Mouse (Mus musculus) limb, embryonic 14.5 days (tissue): ENCODE measurements around the gene Tmem100. TPM values are rescaled to one million over a fixed set of nuclear protein-coding genes. Genes with fewer than 3 reads are reported as not detected.

Source experiments
- ATAC-seq: fragments of 200-750 bp; cut with Nextera tagmentation; 2 replicates; pipeline ENCODE4 v1.8.0; 2017; ENCODE audit warnings: low read depth, moderate number of reproducible peaks, moderate TSS enrichment; ENCODE audit not compliant: low FRiP score
- DNase-seq: peaks from one replicate; pipeline ENCODE4 v3.0.0-alpha.2; 2015; ENCODE audit warnings: low spot score
- H3K27ac ChIP-seq: fragments of 300-500 bp; sonication (generic); replicated peaks from 2 replicates; pipeline ENCODE4 v1.5.1; 2014; ENCODE audit warnings: low read depth, mild to moderate bottlenecking, low read length, moderate library complexity, mixed read lengths
- H3K27me3 ChIP-seq: fragments of 300-500 bp; sonication (generic); 2 replicates; pipeline ENCODE4 v1.6.1; 2014; ENCODE audit warnings: low read length, mixed read lengths; ENCODE audit not compliant: control insufficient read depth, insufficient read depth
- H3K36me3 ChIP-seq: fragments of 300-500 bp; sonication (generic); 2 replicates; pipeline ENCODE4 v1.6.1; 2014; ENCODE audit warnings: mild to moderate bottlenecking, low read length, moderate library complexity, mixed read lengths; ENCODE audit not compliant: control insufficient read depth, insufficient read depth
- H3K4me1 ChIP-seq: fragments of 300-500 bp; sonication (generic); 2 replicates; pipeline ENCODE4 v1.6.1; 2014; ENCODE audit warnings: antibody characterized with exemption, low read length, mixed read lengths; ENCODE audit not compliant: control insufficient read depth, insufficient read depth
- H3K4me2 ChIP-seq: fragments of 300-500 bp; sonication (generic); replicated peaks from 2 replicates; pipeline ENCODE4 v1.6.1; 2014; ENCODE audit warnings: low read depth, mild to moderate bottlenecking, low read length, moderate library complexity; ENCODE audit not compliant: severe bottlenecking
- H3K4me3 ChIP-seq: fragments of 300-500 bp; sonication (generic); replicated peaks from 2 replicates; pipeline ENCODE4 v1.5.1; 2014; ENCODE audit warnings: low read length
- H3K9ac ChIP-seq: fragments of 300-500 bp; sonication (generic); 2 replicates; pipeline ENCODE4 v1.6.1; 2014; ENCODE audit warnings: mild to moderate bottlenecking, low read depth, low read length, moderate library complexity; ENCODE audit not compliant: severe bottlenecking
- H3K9me3 ChIP-seq: fragments of 300-500 bp; sonication (generic); 2 replicates; pipeline ENCODE4 v1.6.1; 2016; ENCODE audit warnings: low read length; ENCODE audit not compliant: control insufficient read depth
- POLR2A ChIP-seq: fragments of 200-500 bp; IDR thresholded peaks from 2 replicates; pipeline ENCODE4 v1.8.0; 2012; ENCODE audit warnings: inconsistent platforms, mild to moderate bottlenecking, moderate library complexity, borderline replicate concordance; ENCODE audit not compliant: insufficient read depth, insufficient read length; ENCODE audit errors: extremely low read depth
- WGBS: fragments of 180-500 bp; shearing (Covaris S2); extraction: QIAGEN DNeasy Blood & Tissue Kit; methylation state at CpG from one replicate; pipeline ENCODE4 v1.1.7; 2014; 5-methylcytosine and 5-hydroxymethylcytosine counted together
- polyA plus RNA-seq, 2 experiments: library from polyadenylated mRNA; depleted of rRNA in 1 of 2; stranded (reverse) in 1 of 2; unstranded in 1 of 2; fragments of >200 nt; fragmentation: Nextera tagmentation in 1 of 2; extraction: Ambion mirVana in 1 of 2; gene quantifications; 2 replicates each; pipeline versions ENCODE4 v1.2.1 to v1.2.3; 2012 to 2014

The Tmem100 gene
- polyA plus RNA-seq, 2 experiments = 16.4 to 23.9 TPM

- ATAC-seq (no peak), DNase-seq (no peak)
- Histone ChIP-seq H3K27me3 (no peaks in the 10 kb centered on the region), H3K36me3 (no peaks in the 10 kb centered on the region), H3K9ac (no peak overlapping the region), H3K27ac (no peak overlapping the region), H3K4me1 (0 out of 2 replicates have a peak, but pooled peaks cover 6% of the 10 kb centered on the region), H3K9me3 (no peaks in the 10 kb centered on the region), H3K4me3 (no peak overlapping the region), H3K4me2 (no peak overlapping the region)
- no peak for TF ChIP-seq POLR2A
- 88% methylated on average over 18 of the region's 18 CpGs for WGBS
Observed at GRCm38 (mm10) chr11:89998996-89999770, 31.0 kb upstream of the Tmem100 start.

- Histone ChIP-seq H3K36me3 (no peaks in the 10 kb centered on the region), H3K27ac (no peak overlapping the region), H3K4me3 (no peak overlapping the region), H3K9me3 (no peaks in the 10 kb centered on the region), H3K4me2 (no peak overlapping the region), H3K27me3 (no peaks in the 10 kb centered on the region), H3K9ac (no peak overlapping the region), H3K4me1 (0 out of 2 replicates have a peak, but pooled peaks cover 6% of the 10 kb centered on the region)
- no peak for TF ChIP-seq POLR2A
- ATAC-seq = no peak
- DNase-seq = no peak
- WGBS = 81% methylated on average over 4 of the region's 4 CpGs
Observed at GRCm38 (mm10) chr11:90000666-90001065, 29.5 kb upstream of the Tmem100 start.

DNA sequence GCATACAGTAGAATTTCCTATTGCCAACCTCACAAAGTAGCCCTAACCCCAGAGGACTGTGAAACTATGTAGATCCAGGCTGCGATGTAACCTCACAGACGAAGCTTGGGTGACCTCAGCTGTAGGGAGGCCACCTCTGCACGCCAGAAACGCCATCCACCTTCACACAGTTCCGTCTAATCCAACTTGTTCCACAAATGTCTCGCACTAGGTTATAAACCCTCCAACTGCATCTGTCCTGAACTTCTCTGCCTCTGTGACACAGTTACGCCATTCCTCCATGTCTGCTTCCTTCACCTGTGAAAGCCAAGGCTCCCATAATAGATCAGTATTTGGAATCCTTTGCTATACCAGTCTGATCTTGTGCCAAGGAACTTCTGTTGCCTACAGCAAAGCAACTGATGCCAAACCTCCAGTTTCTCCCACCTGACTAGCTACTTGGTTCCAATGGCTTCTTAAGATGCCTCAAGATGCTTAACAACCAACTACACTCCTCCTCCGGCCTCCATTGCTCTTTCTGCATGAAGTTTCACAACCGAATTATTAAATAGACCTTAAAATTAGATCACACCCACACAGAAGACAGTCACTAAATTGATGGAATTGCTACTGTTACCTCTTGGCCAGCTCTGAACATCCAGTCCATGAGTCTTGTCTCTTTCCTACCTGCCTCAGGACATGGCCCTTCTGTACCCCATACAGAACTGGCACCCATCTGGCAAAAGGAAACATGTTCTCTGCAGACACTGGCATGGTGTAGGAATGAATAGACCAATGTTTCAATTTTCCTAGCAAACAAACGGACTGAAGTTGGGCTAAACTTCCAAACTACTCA, 28.5 kb upstream of the Tmem100 start:
- peak overlapping the region; percentile 56; the same call in 1 of the 2 replicates for H3K4me3 ChIP-seq
- H3K9ac ChIP-seq = no peak overlapping the region
- no peaks in the 10 kb centered on the region for H3K27me3 ChIP-seq
- peak overlapping the region; percentile 72; the same call in 1 of the 2 replicates for H3K4me2 ChIP-seq
- TF ChIP-seq POLR2A = no peak
- 0 out of 2 replicates have a peak, but pooled peaks cover 6% of the 10 kb centered on the region for H3K4me1 ChIP-seq
- no peak for DNase-seq
- no peaks in the 10 kb centered on the region for H3K36me3 ChIP-seq
- no peaks in the 10 kb centered on the region for H3K9me3 ChIP-seq
- WGBS = 83% methylated on average over 10 of the region's 10 CpGs
- no peak for ATAC-seq
- no peak overlapping the region for H3K27ac ChIP-seq

DNA sequence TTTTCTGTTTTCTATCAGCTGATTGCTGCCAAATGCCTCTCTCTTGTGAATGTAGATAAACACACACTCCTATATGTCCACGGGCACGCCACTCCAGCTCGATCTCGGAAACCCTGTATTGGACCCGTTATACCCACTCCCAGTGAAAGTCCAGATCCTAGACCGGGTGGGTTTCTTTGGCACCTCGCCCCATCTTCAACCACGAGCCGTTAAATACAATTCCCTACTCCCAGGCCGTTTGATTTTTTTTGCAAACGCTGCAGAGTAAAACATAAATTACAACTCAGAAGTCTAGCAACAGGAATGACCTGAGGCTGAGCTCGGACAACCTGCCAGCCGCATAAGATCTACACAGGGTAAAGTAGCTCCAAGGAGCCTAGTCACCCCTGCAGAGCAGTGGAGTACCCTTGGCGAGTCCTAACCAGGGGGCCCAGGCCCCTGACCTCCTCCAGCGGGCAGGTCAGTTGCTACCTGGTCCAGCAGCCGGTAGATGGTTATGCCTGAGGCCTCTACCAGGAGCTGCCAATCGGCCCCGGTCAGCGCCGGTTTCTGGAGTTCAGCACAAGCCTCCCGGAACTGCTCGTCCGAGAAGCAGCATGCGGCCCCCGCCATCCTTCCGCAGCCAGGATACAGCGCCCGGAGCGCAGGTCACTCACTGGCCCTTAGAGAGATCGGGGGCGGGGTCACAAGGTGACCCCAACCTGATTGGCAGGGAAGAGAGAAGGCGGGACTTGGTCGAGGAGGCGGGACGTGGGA, 27.7 kb upstream of the Tmem100 start, which contains the start of gene Pctp:
Gene Pctp, minus strand, starts transcription at position 664 of the 756 bp plus-strand sequence.
- H3K27ac ChIP-seq = 0 out of 2 replicates have a peak within 1 kb of the TSS, but pooled peaks have one; percentile 8
- H3K4me3 ChIP-seq = peak within 1 kb of the TSS; percentile 56
- 12% methylated on average over 35 of the region's 35 CpGs for WGBS
- H3K36me3 ChIP-seq = no peaks in the 10 kb centered on the region
- peak; percentile 82 for ATAC-seq
- H3K4me1 ChIP-seq = 0 out of 2 replicates have a peak, but pooled peaks cover 6% of the 10 kb centered on the region
- no peaks in the 10 kb centered on the region for H3K9me3 ChIP-seq
- peak within 1 kb of the TSS; percentile 72 for H3K4me2 ChIP-seq
- no peak for TF ChIP-seq POLR2A
- H3K27me3 ChIP-seq = no peaks in the 10 kb centered on the region
- peak; percentile 65 for DNase-seq
- peak within 1 kb of the TSS; percentile 55 for H3K9ac ChIP-seq
